Mouse (Mus musculus): ENCODE measurements around the gene Mmgt1. TPM values are rescaled to one million over a fixed set of nuclear protein-coding genes. Genes with fewer than 3 reads are reported as not detected.

The Mmgt1 gene
- total RNA-seq (2022), result 10 to 100 TPM; 28.5 to 33.9 (median 30.6) TPM

GRCm38 (mm10) chrX:56597887-56598640 is at the start of gene Mmgt1:
Mmgt1 (minus strand) TSS chrX:56598069.
- DNase-seq (ENCODE audit: low spot score), result peak; percentile 93

- no peak for DNase-seq (ENCODE audit: low spot score)
Measured at GRCm38 (mm10) chrX:56640066-56640465, 42.2 kb upstream of the Mmgt1 start.

DNA sequence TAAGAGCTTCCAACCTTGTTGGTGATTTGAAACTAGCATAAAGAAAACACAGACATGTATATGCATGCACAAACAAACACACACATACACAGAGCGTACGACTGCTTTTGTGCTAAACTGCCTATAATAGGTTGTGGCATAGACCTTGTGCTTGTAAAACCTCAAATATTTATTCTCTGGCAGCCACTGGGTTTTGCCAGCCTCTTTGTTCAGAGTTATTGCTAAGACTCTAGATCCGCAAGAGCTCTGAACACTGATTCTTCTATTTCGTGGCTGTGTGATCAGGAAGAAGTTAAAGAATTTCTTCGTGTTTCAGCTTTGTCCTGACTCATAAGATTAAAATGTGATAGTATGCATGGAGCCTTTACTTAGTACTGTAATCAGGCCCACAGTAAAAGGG is 38.3 kb upstream of the Mmgt1 start:
- DNase-seq (ENCODE audit: low spot score), result no peak

DNA sequence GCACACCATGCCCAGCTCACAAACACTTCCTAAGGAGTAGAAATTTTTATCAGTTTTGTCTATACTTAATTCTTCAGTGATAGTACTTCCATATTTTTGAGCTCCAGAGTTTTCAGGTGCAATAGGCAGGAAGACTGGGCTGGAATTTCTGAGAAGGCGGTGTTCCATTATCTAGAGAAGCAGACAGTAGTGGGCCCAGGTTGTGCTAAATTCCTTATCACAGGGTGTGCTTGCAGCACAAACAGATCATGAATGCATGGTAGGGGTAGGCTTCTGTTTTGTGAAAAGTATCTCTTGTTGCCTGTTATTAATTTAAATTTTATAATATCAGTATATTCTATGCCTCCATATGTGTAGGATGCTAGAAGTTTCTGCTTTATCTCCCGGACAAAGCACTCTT is 17.4 kb upstream of the Mmgt1 start:
- DNase-seq (ENCODE audit: low spot score), result no peak

DNA sequence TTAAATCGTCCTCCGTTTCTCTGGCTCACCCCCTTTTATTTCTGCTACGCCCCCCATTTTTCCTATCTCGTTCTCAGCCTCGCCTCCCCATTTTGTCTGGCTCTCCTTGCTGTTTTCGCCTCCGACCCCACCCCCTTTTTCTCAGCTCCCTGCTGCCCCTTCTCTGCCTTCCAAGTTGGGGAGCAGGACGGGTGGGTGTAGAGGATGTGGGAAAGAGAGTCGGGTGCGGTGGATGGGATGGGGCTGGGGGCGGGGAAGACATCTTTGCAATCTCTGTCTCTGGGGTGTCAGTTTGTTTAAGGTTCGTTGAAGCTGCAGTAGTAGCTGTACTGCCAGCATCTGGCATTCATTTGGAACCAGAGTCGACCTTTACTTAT is 12.4 kb upstream of the Mmgt1 start:
- no peak for DNase-seq (ENCODE audit: low spot score)

- DNase-seq (ENCODE audit: low spot score), result peak; percentile 58
Measured at GRCm38 (mm10) chrX:56609623-56610317, 11.9 kb upstream of the Mmgt1 start, which contains the start of gene Slc9a6. Slc9a6 (plus strand) TSS chrX:56609757.

- DNase-seq (ENCODE audit: low spot score), result no peak
Measured at GRCm38 (mm10) chrX:56609285-56609622, 11.4 kb upstream of the Mmgt1 start.

- DNase-seq (ENCODE audit: low spot score), result no peak
Measured at GRCm38 (mm10) chrX:56607032-56607710, 9.3 kb upstream of the Mmgt1 start.

DNA sequence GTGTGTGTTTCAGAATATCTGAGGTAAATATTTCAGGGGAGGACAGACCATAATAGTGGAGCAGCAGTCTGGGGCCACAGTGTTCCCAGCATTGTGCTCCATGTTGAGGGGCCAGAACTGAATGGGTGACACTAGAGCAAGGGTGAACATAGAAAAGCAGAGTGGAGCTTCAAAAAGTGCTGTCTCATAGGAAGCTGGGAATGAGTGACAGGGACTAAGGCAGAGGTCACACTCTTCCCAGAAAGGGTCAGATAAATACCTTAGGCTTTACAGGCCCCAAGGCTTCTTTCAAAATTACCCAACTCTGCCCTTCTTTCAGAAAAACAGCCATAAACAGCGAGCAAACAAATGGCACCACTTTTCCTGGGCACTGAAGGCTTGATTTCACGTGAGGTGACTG is 8.7 kb upstream of the Mmgt1 start:
- DNase-seq (ENCODE audit: low spot score), result no peak

GRCm38 (mm10) chrX:56597219-56597886 is 516 bp downstream of the Mmgt1 start:
- peak; percentile 1 for DNase-seq (ENCODE audit: low spot score)

- no peak for DNase-seq (ENCODE audit: low spot score)
Measured at GRCm38 (mm10) chrX:56578200-56578599, 19.7 kb downstream of the Mmgt1 start.

- no peak for DNase-seq (ENCODE audit: low spot score)
Measured at GRCm38 (mm10) chrX:56572465-56572864, 25.4 kb downstream of the Mmgt1 start.

DNA sequence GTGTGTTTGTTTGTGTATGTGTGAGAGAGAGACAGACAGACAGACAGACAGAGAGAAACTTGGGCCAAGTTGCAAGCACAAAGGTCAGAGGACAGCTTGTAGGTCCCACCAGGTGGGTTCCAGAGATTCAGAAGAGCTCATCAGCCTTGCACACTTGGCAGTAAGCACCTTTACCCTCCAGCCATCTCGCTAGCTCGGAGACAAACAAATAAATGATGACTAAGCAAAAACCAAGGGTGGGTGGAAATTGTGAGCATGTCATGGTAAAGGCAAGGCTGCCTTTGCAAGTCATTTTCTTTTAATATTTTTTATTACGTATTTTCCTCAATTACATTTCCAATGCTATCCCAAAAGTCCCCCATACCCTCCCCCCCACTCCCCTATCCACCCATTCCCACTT is 44.3 kb downstream of the Mmgt1 start:
- DNase-seq (ENCODE audit: low spot score), result no peak

GRCm38 (mm10) chrX:56549506-56549905 is 48.4 kb downstream of the Mmgt1 start, which contains the start of gene Gm648:
Gm648 (minus strand) TSS chrX:56549606.
- DNase-seq (ENCODE audit: low spot score), result no peak

DNA sequence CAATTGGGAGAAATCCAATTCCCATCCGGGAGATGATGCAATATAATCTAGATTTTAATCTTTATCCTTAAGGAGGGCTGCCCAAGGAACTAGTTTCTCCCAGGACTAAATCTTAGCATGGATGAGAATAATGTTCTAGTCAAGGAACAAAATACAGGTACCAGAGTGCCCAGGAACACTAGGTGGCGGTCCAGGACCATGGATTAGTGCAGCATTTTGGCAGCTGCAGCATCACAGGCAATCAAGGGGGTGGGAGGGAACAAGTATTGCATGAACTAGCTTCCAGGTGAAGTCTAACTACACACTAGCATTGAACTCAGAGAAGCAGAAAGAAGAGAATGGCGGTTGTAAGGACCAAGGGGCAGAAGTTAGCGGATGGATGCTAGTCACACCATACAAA is 60.7 kb downstream of the Mmgt1 start:
- DNase-seq (ENCODE audit: low spot score), result no peak

Small RNAs within 50 kb of the gene (microRNA-seq; reads per million reads assigned to microRNA genes)
- 2.5 reads per million for gene Mir5116

Other genes starting within 250 kb of the Mmgt1 start
- gene Smim10l2a, start 223.5 kb downstream of the Mmgt1 start, total RNA-seq (2022), result under 1 TPM in 3 of 4 experiments, not detected in 1; 0.16 to 0.35 (median 0.26) TPM
- 1 to 10 TPM in 2 of 4 experiments, not detected in 2; 1.9 to 2.8 TPM for gene Gm2174, start 150.1 kb downstream of the Mmgt1 start, total RNA-seq (2022)
- 1 to 10 TPM; 3.8 to 6.9 (median 4.5) TPM for gene Ints6l, start 143.2 kb downstream of the Mmgt1 start, total RNA-seq (2022)
- not detected for gene Gm10477, start 73.3 kb downstream of the Mmgt1 start, total RNA-seq (2022)
- gene Gm648, start 48.5 kb downstream of the Mmgt1 start, total RNA-seq (2022), result not detected
- 10 to 100 TPM; 23.4 to 28.6 (median 26.0) TPM for gene Slc9a6, start 11.7 kb upstream of the Mmgt1 start, total RNA-seq (2022)
- 100 to 1,000 TPM; 107 to 153 (median 139) TPM for gene Fhl1, start 133.7 kb upstream of the Mmgt1 start, total RNA-seq (2022)
- under 1 TPM; 0.20 to 0.52 (median 0.38) TPM for gene Map7d3, start 224.3 kb upstream of the Mmgt1 start, total RNA-seq (2022)

Measured in heart, adult 8-10 months (tissue).